Mouse (Mus musculus): ENCODE results near the gene Epha5.

Gene Epha5

DNA sequence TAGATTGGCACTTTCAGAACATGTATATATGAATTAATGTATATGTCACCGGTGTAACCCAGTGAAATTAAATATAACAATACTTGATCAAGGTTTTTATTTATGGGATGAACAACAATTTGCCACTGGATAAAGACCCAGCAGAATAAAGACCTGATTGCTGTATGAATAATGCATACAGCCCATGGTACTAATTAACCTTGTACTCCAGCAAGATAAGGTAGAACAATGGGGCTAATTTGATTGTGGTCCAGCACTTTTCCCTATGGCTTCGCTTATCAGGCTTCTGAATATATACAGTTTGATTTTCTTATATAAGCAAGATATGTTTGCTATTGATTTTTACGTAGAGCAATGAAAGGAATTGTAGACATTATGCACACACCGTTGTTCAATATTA lies 103.6 kb downstream of the Epha5 start:
- 87% methylated on average over 4 of the region's 4 CpGs for WGBS

DNA sequence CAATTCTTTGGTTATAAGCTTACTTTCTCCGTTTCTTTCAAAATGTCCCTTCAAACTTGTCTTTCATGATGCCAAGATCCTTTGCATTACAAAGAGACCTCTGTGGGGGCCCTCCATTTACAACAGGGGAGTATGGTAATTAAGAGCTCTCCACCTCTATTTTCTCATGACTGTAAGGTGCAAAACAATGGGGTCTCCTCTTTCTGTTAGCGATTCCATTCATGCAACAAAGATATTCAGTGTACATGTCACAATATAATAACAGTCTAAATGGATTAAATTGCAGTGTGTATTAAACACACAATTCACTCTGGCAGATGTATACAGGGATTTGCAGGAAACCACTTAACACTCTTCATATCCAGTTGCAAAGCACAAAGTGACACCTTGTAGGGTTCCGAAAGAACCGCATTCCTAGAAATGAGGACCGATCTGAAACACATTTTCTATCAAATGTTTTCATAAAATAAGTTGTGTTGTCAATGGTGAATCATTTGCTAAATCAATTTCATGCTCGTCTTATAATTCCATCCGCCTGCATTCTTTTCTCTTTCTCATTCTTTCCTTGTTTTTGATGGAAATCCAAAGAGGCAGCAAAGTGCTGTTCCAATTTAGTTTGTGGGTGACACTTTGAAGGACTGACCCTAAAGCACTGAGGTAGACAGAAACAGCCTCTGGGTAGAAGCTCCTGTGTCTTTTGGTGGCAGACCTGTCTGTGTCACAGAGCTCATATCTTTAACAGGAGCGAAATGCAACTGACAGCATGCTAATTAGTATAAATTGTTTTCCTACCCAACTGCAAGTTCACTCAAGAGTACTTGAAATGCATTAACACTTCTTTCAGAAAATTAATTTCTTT lies 118.1 kb downstream of the Epha5 start:
- 56% methylated on average over 8 of the region's 8 CpGs for WGBS

GRCm38 (mm10) chr5:84289429-84289977 lies 127.7 kb downstream of the Epha5 start:
- 59% methylated on average over 3 of the region's 3 CpGs for WGBS

- WGBS, result 42% methylated on average over 22 of the region's 22 CpGs
Observed at GRCm38 (mm10) chr5:84281290-84282017, 135.7 kb downstream of the Epha5 start.

DNA sequence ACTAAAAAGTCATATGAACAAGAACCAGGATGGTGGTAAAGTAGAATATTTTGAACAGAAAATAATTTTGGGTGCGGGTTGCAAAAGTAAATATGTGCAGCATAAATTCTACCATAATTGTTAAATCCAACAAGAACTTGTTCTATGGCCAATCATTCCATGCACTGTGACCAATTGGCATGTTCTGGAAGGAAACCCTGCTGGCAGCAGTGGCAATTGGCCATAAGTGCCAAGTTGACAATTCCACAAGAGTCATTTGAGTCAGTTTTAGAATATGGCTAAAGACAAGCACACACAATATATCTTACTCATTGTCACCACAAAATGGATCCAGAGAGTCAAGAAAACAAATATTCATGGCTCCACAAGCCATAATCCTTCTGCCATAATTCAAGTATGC lies 140.2 kb downstream of the Epha5 start:
- 88% methylated on average over 1 of the region's 1 CpGs for WGBS

DNA sequence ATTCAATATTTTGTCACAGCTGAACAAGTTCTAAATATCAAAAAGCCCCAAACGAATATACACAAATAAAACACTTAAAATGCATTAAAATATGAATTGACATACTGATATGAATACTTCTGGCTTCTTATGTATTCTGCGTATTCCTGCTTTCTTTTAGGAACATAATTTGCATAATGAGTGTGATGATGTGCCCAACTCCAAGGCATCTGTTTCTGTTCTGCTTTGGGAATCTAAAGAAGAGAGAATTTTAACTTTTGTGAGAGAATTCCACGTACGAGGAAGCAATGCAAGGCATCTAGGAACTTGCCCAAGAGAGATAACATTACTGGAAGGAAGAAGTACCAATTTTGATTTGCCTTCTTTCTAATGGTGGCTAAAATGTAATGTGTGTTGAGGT lies 151.8 kb downstream of the Epha5 start:
- WGBS, result 31% methylated on average over 4 of the region's 4 CpGs

GRCm38 (mm10) chr5:84263999-84264398 lies 153.2 kb downstream of the Epha5 start:
- WGBS, result 34% methylated on average over 6 of the region's 6 CpGs

DNA sequence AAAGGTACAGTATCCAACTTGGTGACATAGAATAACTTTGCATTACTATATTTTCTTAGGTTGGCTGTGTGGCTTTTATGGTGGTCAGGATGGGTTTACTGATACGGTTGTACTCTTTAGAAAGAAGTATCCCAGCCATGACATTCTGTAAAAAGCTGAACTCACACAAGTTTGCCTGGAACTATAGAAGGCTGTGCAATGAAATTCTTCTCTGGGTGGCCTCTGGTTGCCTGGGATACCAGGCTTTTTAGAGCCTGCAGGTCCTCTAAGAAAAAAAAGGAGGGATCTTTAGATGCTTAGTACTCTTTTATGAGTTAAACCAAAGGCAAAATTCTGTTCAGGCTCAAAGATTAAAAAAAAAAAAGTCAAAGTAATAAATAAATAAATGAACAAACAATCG lies 208.6 kb downstream of the Epha5 start:
- 43% methylated on average over 2 of the region's 2 CpGs for WGBS

DNA sequence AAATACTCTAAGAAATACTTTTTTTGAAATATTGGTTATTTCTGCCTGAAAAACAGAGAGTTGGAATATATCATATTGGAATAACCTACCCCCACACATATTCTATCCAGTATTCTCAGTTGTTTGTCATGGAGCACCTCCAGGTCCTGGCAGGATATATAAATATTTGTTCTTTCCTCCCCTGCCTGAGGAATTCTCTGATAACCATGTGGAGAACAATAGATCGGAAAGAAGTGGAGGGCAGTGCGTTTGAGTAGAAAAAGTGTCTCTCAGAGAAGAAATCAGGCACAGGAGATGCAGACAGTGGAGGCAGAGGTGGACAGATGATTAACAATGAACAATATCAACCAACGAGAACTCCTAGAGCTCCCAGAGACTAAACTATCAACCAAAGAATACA lies 223.8 kb downstream of the Epha5 start:
- 66% methylated on average over 3 of the region's 3 CpGs for WGBS

GRCm38 (mm10) chr5:84184189-84184588 lies 233.0 kb downstream of the Epha5 start:
- 95% methylated on average over 8 of the region's 8 CpGs for WGBS

DNA sequence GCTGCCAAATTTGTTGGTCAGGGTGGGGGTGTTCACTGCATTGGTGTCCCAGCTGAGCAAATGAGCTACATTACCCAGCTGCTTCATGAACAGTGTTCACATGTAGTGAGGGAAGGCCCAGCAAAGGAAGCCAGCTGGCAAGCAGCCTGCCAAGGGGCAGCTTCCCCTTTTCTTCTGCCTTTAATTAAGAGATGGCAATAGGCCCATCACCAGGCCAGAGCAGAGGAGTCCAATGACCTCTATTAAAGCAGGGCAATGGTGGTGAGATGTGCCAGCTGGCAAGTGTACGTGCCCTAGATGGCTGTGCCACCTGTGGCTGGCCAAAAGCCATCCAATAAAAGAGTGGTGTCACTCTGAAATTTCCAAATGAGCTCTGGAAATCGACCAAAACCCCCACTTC lies 264.1 kb downstream of the Epha5 start:
- WGBS, result 35% methylated on average over 2 of the region's 2 CpGs

GRCm38 (mm10) chr5:84142138-84142537 lies 275.0 kb downstream of the Epha5 start:
- WGBS, result 65% methylated on average over 4 of the region's 4 CpGs

DNA sequence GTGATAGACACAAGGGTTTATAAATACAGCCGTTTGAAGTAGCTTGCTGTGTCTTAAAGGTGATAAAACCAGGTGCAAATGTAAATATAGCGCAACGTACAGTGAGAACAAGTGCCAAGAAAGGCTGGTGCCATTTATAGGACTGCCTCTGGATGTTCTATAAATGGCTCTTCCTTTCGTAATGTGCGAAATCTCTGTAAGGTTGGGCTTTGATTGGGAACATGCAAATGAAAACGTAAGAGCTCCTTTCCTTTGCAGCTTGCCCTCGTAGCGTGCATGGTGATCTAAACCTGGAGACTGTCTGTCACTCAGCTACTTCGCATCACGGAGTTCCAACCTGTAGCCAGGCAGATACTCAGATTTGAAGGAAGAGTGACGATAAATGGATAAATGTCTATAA lies 321.2 kb downstream of the Epha5 start:
- WGBS, result 49% methylated on average over 11 of the region's 11 CpGs

DNA sequence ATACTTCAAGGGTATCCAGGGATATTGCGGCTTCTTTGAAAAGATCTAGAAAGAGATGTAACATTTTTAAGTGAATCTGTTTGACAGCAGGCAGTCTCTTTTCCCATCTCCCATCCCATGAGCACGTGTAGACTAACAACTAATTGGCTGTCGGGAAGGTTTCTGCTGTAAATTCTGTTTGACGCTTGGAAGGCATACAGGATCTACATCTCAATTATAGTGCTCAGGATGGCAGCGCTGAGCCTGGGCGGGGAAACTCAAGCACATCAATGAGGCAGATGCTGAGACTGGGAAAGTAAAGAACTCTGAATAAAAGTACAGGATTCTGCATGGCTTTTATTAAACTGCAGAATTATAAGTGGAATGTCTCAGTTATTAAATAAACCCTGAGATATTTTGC lies 335.9 kb downstream of the Epha5 start:
- 49% methylated on average over 6 of the region's 6 CpGs for WGBS

- WGBS, result 86% methylated on average over 7 of the region's 7 CpGs
Observed at GRCm38 (mm10) chr5:84070976-84071375, 346.2 kb downstream of the Epha5 start.

DNA sequence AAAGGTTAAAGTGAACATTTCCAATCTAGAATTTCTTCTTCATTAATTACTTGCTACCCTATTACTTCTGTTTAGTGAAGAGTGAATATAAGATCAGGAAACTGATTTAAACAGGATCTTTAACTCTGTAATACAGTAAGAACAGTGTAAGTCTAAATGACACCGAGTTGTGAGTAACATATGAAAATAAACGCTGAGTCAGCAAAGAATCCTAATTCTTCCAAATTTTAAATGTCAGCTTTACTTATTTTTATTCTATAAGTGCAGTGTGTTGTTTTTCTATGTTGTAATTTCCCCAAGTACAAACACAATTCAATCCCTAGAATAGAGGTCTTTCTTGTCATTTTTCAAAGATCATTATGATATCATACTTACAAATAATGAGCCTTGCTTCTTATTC lies 363.3 kb downstream of the Epha5 start:
- WGBS, result 77% methylated on average over 2 of the region's 2 CpGs

- 86% methylated on average over 1 of the region's 1 CpGs for WGBS
Observed at GRCm38 (mm10) chr5:84037250-84037963, 379.8 kb downstream of the Epha5 start.

All from cerebral cortex, adult 2 months (tissue).